Mouse (Mus musculus): Measurements from ENCODE around the gene Nmb. TPM values are rescaled to one million over a fixed set of nuclear protein-coding genes. Genes with fewer than 3 reads are reported as not detected.
"Not testable (repeated sequence)": the region's sequence is repeated elsewhere in the genome, so short reads cannot be mapped to it uniquely, and the experiment has no call there.

The Nmb gene
- 9.5 and 10.3 TPM in 2 replicates for polyA plus RNA-seq (2014; fragmentation: Nextera tagmentation; extraction: Ambion mirVana)

GRCm38 (mm10) chr7:80904921-80905515 is at the start of gene Nmb:
Nmb (minus strand) TSS chr7:80905076.
- DNase-seq = peak; percentile 91
- peak within 1 kb of the TSS; percentile 96 for H3K4me2 ChIP-seq
- no peaks in the 10 kb centered on the region for H3K27me3 ChIP-seq (ENCODE audit: insufficient read depth, low read length)
- H3K9ac ChIP-seq = peak within 1 kb of the TSS; percentile 57
- TF ChIP-seq CTCF (IDR thresholded peaks at IDR 0.05; ENCODE audit: low read depth) = no peak
- H3K4me3 ChIP-seq (ENCODE audit: low read depth, low read length) = peak within 1 kb of the TSS; percentile 41
- H3K27ac ChIP-seq (ENCODE audit: low read depth) = no peak within 1 kb of the TSS
- peaks cover 9% of the 10 kb centered on the region; the same call in 1 of the 2 replicates for H3K36me3 ChIP-seq (ENCODE audit: insufficient read depth)
- 3% methylated on average over 19 of the region's 19 CpGs for WGBS
- H3K4me1 ChIP-seq (ENCODE audit: insufficient read depth) = 0 out of 2 replicates have a peak, but pooled peaks cover 6% of the 10 kb centered on the region
- H3K9me3 ChIP-seq (ENCODE audit: low read depth, low read length) = no peaks in the 10 kb centered on the region
- peak; percentile 51 for ATAC-seq (ENCODE audit: insufficient read depth)

- H3K27ac ChIP-seq (ENCODE audit: low read depth) = no peak overlapping the region
- no peaks in the 10 kb centered on the region for H3K9me3 ChIP-seq (ENCODE audit: low read depth, low read length)
- H3K27me3 ChIP-seq (ENCODE audit: insufficient read depth, low read length) = no peaks in the 10 kb centered on the region
- H3K9ac ChIP-seq = no peak overlapping the region
- TF ChIP-seq CTCF (IDR thresholded peaks at IDR 0.05; ENCODE audit: low read depth) = no peak
- ATAC-seq (ENCODE audit: insufficient read depth) (no peak), DNase-seq (no peak)
- no peaks in the 10 kb centered on the region for H3K36me3 ChIP-seq (ENCODE audit: insufficient read depth)
- H3K4me1 ChIP-seq (ENCODE audit: insufficient read depth) = no peaks in the 10 kb centered on the region
- no peak overlapping the region for H3K4me3 ChIP-seq (ENCODE audit: low read depth, low read length)
- 73% methylated on average over 2 of the region's 2 CpGs for WGBS
- H3K4me2 ChIP-seq = no peak overlapping the region
These were observed 49.4 kb upstream of the Nmb start for GRCm38 (mm10) chr7:80954251-80954650.

- TF ChIP-seq CTCF (IDR thresholded peaks at IDR 0.05; ENCODE audit: low read depth) = no peak
- no peak overlapping the region for H3K9ac ChIP-seq
- no peak overlapping the region for H3K4me3 ChIP-seq (ENCODE audit: low read depth, low read length)
- H3K36me3 ChIP-seq (ENCODE audit: insufficient read depth) = no peaks in the 10 kb centered on the region
- no peak overlapping the region for H3K27ac ChIP-seq (ENCODE audit: low read depth)
- H3K27me3 ChIP-seq (ENCODE audit: insufficient read depth, low read length) = no peaks in the 10 kb centered on the region
- no peak overlapping the region for H3K4me2 ChIP-seq
- H3K9me3 ChIP-seq (ENCODE audit: low read depth, low read length) = no peaks in the 10 kb centered on the region
- no peaks in the 10 kb centered on the region for H3K4me1 ChIP-seq (ENCODE audit: insufficient read depth)
- DNase-seq (no peak), ATAC-seq (ENCODE audit: insufficient read depth) (no peak)
- 60% methylated on average over 3 of the region's 3 CpGs for WGBS
These were observed 47.3 kb upstream of the Nmb start for GRCm38 (mm10) chr7:80952140-80952539.

GRCm38 (mm10) chr7:80951461-80951860 is 46.6 kb upstream of the Nmb start:
- H3K27me3 ChIP-seq (ENCODE audit: insufficient read depth, low read length) = no peaks in the 10 kb centered on the region
- H3K4me1 ChIP-seq (ENCODE audit: insufficient read depth) = no peaks in the 10 kb centered on the region
- no peak overlapping the region for H3K4me3 ChIP-seq (ENCODE audit: low read depth, low read length)
- no peak overlapping the region for H3K9ac ChIP-seq
- no peaks in the 10 kb centered on the region for H3K36me3 ChIP-seq (ENCODE audit: insufficient read depth)
- H3K4me2 ChIP-seq = no peak overlapping the region
- DNase-seq = no peak
- 70% methylated on average over 4 of the region's 4 CpGs for WGBS
- TF ChIP-seq CTCF (IDR thresholded peaks at IDR 0.05; ENCODE audit: low read depth) = no peak
- H3K27ac ChIP-seq (ENCODE audit: low read depth) = no peak overlapping the region
- no peak for ATAC-seq (ENCODE audit: insufficient read depth)
- no peaks in the 10 kb centered on the region for H3K9me3 ChIP-seq (ENCODE audit: low read depth, low read length)

- H3K4me1 ChIP-seq (ENCODE audit: insufficient read depth) = no peaks in the 10 kb centered on the region
- no peaks in the 10 kb centered on the region for H3K9me3 ChIP-seq (ENCODE audit: low read depth, low read length)
- DNase-seq (peak; percentile 95), ATAC-seq (ENCODE audit: insufficient read depth) (peak; percentile 100)
- H3K27ac ChIP-seq (ENCODE audit: low read depth) = peak within 1 kb of the TSS; percentile 96
- TF ChIP-seq CTCF (IDR thresholded peaks at IDR 0.05; ENCODE audit: low read depth) = no peak
- 2% methylated on average over 44 of the region's 44 CpGs for WGBS
- H3K9ac ChIP-seq = peak within 1 kb of the TSS; percentile 92
- H3K36me3 ChIP-seq (ENCODE audit: insufficient read depth) = 0 out of 2 replicates have a peak, but pooled peaks cover 6% of the 10 kb centered on the region
- H3K27me3 ChIP-seq (ENCODE audit: insufficient read depth, low read length) = no peaks in the 10 kb centered on the region
- H3K4me2 ChIP-seq = peak within 1 kb of the TSS; percentile 91
- peak within 1 kb of the TSS; percentile 85 for H3K4me3 ChIP-seq (ENCODE audit: low read depth, low read length)
These were observed 42.8 kb upstream of the Nmb start, which contains the start of gene Sec11a for GRCm38 (mm10) chr7:80947445-80948350. Sec11a (minus strand) TSS chr7:80947780.

GRCm38 (mm10) chr7:80939808-80940207 is 34.9 kb upstream of the Nmb start:
- WGBS = 93% methylated on average over 4 of the region's 4 CpGs
- Histone ChIP-seq H3K27me3 (ENCODE audit: insufficient read depth, low read length) (no peaks in the 10 kb centered on the region), H3K4me1 (ENCODE audit: insufficient read depth) (no peaks in the 10 kb centered on the region), H3K4me3 (ENCODE audit: low read depth, low read length) (no peak overlapping the region), H3K27ac (ENCODE audit: low read depth) (no peak overlapping the region), H3K9ac (no peak overlapping the region), H3K4me2 (no peak overlapping the region), H3K9me3 (ENCODE audit: low read depth, low read length) (no peaks in the 10 kb centered on the region), H3K36me3 (ENCODE audit: insufficient read depth) (peaks cover 3% of the 10 kb centered on the region; the same call in 1 of the 2 replicates)
- no peak for DNase-seq
- TF ChIP-seq CTCF (IDR thresholded peaks at IDR 0.05; ENCODE audit: low read depth) = no peak
- ATAC-seq (ENCODE audit: insufficient read depth) = no peak

GRCm38 (mm10) chr7:80937304-80937666 is 32.4 kb upstream of the Nmb start:
- H3K9me3 ChIP-seq (ENCODE audit: low read depth, low read length); ATAC-seq (ENCODE audit: insufficient read depth); H3K4me1 ChIP-seq (ENCODE audit: insufficient read depth); H3K27ac ChIP-seq (ENCODE audit: low read depth); H3K4me2 ChIP-seq; H3K27me3 ChIP-seq (ENCODE audit: insufficient read depth, low read length); DNase-seq; H3K4me3 ChIP-seq (ENCODE audit: low read depth, low read length); H3K9ac ChIP-seq: not testable (repeated sequence)
- peaks cover 27% of the 10 kb centered on the region for H3K36me3 ChIP-seq (ENCODE audit: insufficient read depth)

GRCm38 (mm10) chr7:80936617-80937303 is 31.9 kb upstream of the Nmb start:
- 36% methylated on average over 7 of the region's 7 CpGs for WGBS
- not testable (repeated sequence) for DNase-seq

More at GRCm38 (mm10) chr7:80936617-80937303, 31.9 kb upstream of the Nmb start:
- not testable (repeated sequence) for H3K9me3 ChIP-seq (ENCODE audit: low read depth, low read length); H3K4me3 ChIP-seq (ENCODE audit: low read depth, low read length); H3K27me3 ChIP-seq (ENCODE audit: insufficient read depth, low read length); H3K4me1 ChIP-seq (ENCODE audit: insufficient read depth); H3K9ac ChIP-seq; H3K27ac ChIP-seq (ENCODE audit: low read depth); ATAC-seq (ENCODE audit: insufficient read depth); H3K4me2 ChIP-seq
- H3K36me3 ChIP-seq (ENCODE audit: insufficient read depth) = peaks cover 31% of the 10 kb centered on the region

Data from lung, embryonic 14.5 days (tissue).